Mouse (Mus musculus) left cerebral cortex, adult 2 months (tissue): ENCODE data around the gene Hcn1. TPM values are rescaled to one million over a fixed set of nuclear protein-coding genes. Genes with fewer than 3 reads are reported as not detected.

Experiments
- DNase-seq, 2 experiments: peaks; one replicate each; pipeline ENCODE4 v3.0.0; 2021 to 2022; ENCODE audit warnings: low spot score in 2 of 2, mixed read lengths in 1 of 2; ENCODE audit errors: extremely low spot score in 1 of 2
- H3K27ac ChIP-seq: fragments of 200-600 bp; 2 replicates; pipeline ENCODE4 v1.8.1; 2022
- H3K4me3 ChIP-seq: fragments of 200-600 bp; 2 replicates; pipeline ENCODE4 v1.8.1; 2022
- CTCF ChIP-seq: fragments of 200-600 bp; IDR thresholded peaks from 2 replicates; pipeline ENCODE4 v1.8.1; 2022; ENCODE audit warnings: antibody characterized with exemption, mild to moderate bottlenecking, moderate library complexity
- intact Hi-C: fragments of 180-260 bp; cut with DNase I; formaldehyde crosslinking; loops from one replicate; pipeline ENCODE4 v1.15.1; 2025
- total RNA-seq, 2 experiments: library from RNA; stranded (reverse); gene quantifications; 2 replicates each; pipeline ENCODE4 v1.2.3; 2021

Hcn1 gene
- total RNA-seq, 2 experiments from 2014 or later, result 43.3 to 46.7 TPM

DNA sequence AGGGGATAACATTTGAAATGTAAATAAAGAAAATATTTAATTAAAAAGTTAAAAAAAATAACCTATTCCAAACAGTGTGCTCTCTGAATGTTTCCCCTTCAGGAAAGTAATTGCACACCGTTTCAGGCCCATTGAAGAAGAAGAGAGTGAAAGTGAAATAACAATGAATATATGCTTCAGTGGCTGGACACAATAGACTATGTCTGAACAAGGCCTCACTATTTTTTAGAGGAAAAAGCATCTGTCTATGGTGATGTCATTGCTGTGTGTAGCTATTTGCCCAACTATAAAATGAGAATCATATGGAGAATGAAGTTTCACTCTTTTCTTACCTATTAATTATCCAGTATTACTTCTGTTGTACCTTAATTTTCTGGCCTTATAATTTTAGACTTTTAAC lies 234.5 kb downstream of the Hcn1 start:
- Histone ChIP-seq H3K4me3 (no peak overlapping the region), H3K27ac (no peak overlapping the region)
- no peak for DNase-seq
- TF ChIP-seq CTCF, result no peak
- intact Hi-C loops, result no loop called here

- Histone ChIP-seq H3K4me3 (no peak overlapping the region), H3K27ac (no peak overlapping the region)
- TF ChIP-seq CTCF, result no peak
- DNase-seq, result no peak
- intact Hi-C loops, result no loop called here
Observed at GRCm38 (mm10) chr13:117838264-117838663, 236.1 kb downstream of the Hcn1 start.

DNA sequence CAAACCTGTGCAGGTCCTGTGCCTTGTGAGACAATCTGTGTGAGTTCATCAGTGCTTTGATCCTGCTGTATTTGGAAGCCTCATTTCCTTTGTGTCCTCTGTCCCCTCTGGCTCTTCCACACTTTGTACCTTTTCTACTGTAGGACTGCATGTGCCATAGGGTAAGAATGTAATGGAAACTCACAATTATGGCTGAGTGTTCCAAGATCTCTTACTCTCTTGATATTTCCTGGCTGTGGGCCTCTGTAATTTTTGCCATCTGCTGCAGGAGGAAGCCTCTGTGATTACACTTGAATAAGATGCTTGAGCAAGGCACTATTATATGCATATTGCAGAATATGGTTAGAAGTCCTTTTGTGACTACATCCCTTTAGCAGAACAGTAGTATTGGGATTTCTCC lies 240.2 kb downstream of the Hcn1 start:
- Histone ChIP-seq H3K27ac (no peak overlapping the region), H3K4me3 (no peak overlapping the region)
- intact Hi-C loops, result no loop called here
- no peak for DNase-seq
- no peak for TF ChIP-seq CTCF

GRCm38 (mm10) chr13:117847290-117847689 lies 245.2 kb downstream of the Hcn1 start:
- H3K27ac ChIP-seq, result no peak overlapping the region
- TF ChIP-seq CTCF, result no peak
- no peak overlapping the region for H3K4me3 ChIP-seq
- DNase-seq, result no peak
- intact Hi-C loops, result no loop called here

DNA sequence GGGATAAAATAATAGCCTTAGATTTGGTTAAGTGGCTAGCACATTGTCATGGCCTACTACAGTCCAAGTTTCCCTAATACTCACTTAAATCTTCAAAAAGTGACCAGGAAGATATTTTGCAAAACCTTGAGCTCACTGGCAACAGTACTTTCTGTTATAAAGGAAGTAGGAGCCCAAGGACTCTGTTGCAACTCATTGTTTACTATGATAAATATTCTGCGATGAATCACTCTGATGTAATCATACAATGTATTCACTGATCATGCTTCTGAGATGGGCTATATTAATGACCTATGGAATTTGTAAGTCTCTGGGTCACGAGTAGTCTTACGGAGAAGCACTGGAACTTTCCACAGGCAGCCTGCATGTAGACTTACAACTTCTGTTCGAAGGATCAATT lies 246.6 kb downstream of the Hcn1 start:
- no peak for TF ChIP-seq CTCF
- intact Hi-C loops, result no loop called here
- no peak overlapping the region for H3K4me3 ChIP-seq
- no peak overlapping the region for H3K27ac ChIP-seq
- no peak for DNase-seq

DNA sequence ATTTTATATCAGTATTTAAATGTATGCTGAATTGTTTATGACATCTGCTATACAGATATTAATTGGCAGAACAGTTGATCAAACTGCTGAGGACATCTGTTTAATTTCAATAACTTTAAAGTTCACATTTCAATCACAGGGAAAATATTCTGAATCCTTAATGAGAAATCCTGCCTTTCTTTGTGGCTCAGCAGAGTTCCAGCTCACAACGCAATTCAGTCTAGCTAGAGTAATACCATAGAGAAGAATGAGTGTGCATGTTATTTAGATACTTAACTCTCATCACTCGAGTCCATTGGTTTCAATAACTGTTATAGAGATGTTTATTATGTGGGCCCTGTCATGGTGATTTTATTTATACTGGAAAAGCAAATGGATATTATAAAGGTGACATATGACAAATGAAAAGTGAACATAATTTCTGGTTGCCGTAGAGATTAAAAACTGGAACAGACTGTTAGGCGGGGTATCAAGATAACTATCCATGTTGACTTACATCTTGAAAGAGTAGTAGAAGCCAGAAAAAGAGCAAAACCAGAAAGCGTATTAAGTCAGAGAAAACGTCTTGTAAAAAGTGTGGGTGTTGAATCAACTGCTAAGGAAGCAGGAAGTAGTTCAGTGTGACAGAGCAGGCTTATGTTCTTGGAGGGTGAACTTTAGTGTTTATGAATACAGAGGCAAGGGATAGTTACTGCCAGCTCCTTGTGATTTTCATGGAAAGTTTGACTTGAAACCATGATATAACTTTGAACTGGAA lies 250.0 kb downstream of the Hcn1 start:
- intact Hi-C loops, result no loop called here
- TF ChIP-seq CTCF, result no peak
- H3K4me3 ChIP-seq, result no peak overlapping the region
- no peak overlapping the region for H3K27ac ChIP-seq
- DNase-seq, result no peak

GRCm38 (mm10) chr13:117852711-117853051 lies 250.6 kb downstream of the Hcn1 start:
- no peak for TF ChIP-seq CTCF
- intact Hi-C loops, result no loop called here
- H3K4me3 ChIP-seq, result no peak overlapping the region
- no peak for DNase-seq
- no peak overlapping the region for H3K27ac ChIP-seq

- intact Hi-C loops, result no loop called here
- DNase-seq, result no peak
- H3K27ac ChIP-seq, result no peak overlapping the region
- H3K4me3 ChIP-seq, result no peak overlapping the region
- TF ChIP-seq CTCF, result no peak
Observed at GRCm38 (mm10) chr13:117858416-117858815, 256.3 kb downstream of the Hcn1 start.

DNA sequence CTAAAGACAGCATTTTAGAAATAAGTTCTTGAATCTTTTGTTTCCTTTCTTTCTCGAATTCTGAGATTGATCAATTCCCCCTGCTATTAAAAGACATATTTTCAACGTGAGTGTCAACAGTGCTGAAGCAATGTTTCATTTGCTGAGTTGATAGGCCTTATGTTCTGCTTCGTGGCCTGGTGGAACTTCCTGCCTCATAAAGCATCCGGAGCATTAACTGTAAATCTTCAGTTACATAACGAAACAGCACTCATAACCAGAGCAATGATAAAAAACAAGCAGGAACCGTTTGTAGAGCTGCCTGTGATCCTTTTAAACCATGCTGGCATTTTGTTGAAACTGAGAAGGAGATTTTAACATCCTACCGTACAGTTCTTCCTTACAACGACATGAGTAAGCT lies 275.7 kb downstream of the Hcn1 start:
- DNase-seq, result no peak
- no peak overlapping the region for H3K4me3 ChIP-seq
- no peak for TF ChIP-seq CTCF
- intact Hi-C loops, result no loop called here
- no peak overlapping the region for H3K27ac ChIP-seq

- H3K27ac ChIP-seq, result no peak overlapping the region
- no peak overlapping the region for H3K4me3 ChIP-seq
- TF ChIP-seq CTCF, result no peak
- DNase-seq, result no peak
- intact Hi-C loops, result no loop called here
Observed at GRCm38 (mm10) chr13:117880471-117881225, 278.5 kb downstream of the Hcn1 start.

DNA sequence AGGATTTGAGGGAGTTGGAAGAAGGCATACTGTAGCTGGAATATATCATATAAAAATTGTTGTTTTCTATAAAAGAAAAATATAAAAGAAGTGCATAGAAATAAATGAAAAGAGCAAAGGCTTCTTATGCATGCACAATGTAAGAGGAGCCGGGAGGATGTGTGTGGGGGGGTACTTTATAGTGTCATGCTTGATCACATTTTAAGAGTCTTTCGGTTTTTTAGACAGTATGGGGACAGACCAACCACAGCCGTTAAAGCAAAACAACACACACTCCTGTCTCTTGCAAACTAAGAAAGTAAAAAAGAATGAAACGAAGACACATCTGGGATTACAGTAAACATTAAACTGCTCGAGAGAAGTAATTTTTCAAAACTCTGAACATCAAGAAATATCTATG lies 290.0 kb downstream of the Hcn1 start:
- Histone ChIP-seq H3K4me3 (no peak overlapping the region), H3K27ac (no peak overlapping the region)
- no peak for TF ChIP-seq CTCF
- no peak for DNase-seq
- intact Hi-C loops, result no loop called here

DNA sequence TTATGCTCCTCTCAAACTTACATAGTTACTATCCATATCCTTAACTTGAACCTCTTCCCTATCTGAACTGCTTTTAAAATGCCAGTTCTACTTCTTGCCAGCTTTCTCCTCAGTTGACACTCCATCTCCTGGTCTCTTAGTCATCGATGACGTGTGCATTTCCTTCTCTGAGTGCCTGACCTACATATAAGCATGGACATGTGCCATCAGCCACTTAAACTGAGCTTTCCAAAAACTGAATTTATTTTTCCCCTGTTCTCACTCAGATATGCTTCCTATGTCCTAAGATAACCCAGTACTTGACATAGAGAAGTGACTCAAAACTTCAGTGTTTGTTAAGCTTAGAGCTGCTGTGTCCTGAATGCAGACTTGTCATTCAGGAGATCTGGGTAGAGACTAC lies 295.9 kb downstream of the Hcn1 start:
- no peak for TF ChIP-seq CTCF
- Histone ChIP-seq H3K27ac (no peak overlapping the region), H3K4me3 (no peak overlapping the region)
- intact Hi-C loops, result no loop called here
- DNase-seq, result no peak

DNA sequence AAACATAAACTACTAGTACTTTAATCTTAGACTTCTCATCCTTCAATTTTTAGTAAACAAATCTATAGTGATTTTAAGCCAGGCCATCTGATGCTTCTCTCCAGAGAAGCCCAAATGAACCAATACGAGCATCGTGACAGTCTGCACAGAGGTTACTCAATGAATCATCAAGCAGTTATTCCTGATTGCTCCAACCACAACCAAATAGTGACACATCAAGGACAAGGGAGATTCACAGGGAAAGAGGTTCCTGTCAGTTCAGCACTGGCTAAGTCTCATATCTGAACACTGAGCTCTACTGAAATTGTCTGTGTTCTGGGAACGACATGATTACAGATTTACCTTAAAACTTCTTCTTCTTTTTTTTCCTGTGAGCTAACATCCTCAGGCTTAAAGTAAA lies 305.7 kb downstream of the Hcn1 start:
- no peak overlapping the region for H3K4me3 ChIP-seq
- no peak overlapping the region for H3K27ac ChIP-seq
- no peak for DNase-seq
- intact Hi-C loops, result loop anchor here (10.0 kb wide), 1 partner anchor 303 kb away; the partner anchor contains the start of gene Hcn1
- no peak for TF ChIP-seq CTCF
